Mouse (Mus musculus) limb, embryonic 13.5 days (tissue): Measurements from ENCODE around the gene Nr4a3. TPM values are rescaled to one million over a fixed set of nuclear protein-coding genes. Genes with fewer than 3 reads are reported as not detected.

Source experiments
- ATAC-seq: fragments of 200-750 bp; cut with Nextera tagmentation; 2 replicates; pipeline ENCODE4 v1.8.0; 2017; ENCODE audit warnings: low read depth, moderate number of reproducible peaks, moderate TSS enrichment; ENCODE audit not compliant: low FRiP score
- H3K27ac ChIP-seq: fragments of 300-500 bp; sonication (generic); 2 replicates; pipeline ENCODE4 v1.5.1; 2015; ENCODE audit warnings: inconsistent platforms, mild to moderate bottlenecking, moderate library complexity
- H3K27me3 ChIP-seq: fragments of 300-500 bp; sonication (generic); 2 replicates; pipeline ENCODE4 v1.6.1; 2015; ENCODE audit warnings: mild to moderate bottlenecking, inconsistent platforms
- H3K36me3 ChIP-seq: fragments of 300-500 bp; sonication (generic); 2 replicates; pipeline ENCODE4 v1.6.1; 2015; ENCODE audit warnings: inconsistent platforms, mild to moderate bottlenecking, moderate library complexity
- H3K4me1 ChIP-seq: fragments of 300-500 bp; sonication (generic); 2 replicates; pipeline ENCODE4 v1.6.1; 2015; ENCODE audit warnings: inconsistent platforms
- H3K4me2 ChIP-seq: fragments of 300-500 bp; sonication (generic); replicated peaks from 2 replicates; pipeline ENCODE4 v1.6.1; 2015; ENCODE audit warnings: inconsistent platforms, mild to moderate bottlenecking, moderate library complexity
- H3K4me3 ChIP-seq: fragments of 300-500 bp; sonication (generic); 2 replicates; pipeline ENCODE4 v1.5.1; 2015; ENCODE audit warnings: moderate library complexity, mild to moderate bottlenecking, inconsistent platforms
- H3K9ac ChIP-seq: fragments of 300-500 bp; sonication (generic); 2 replicates; pipeline ENCODE4 v1.6.1; 2015; ENCODE audit warnings: mild to moderate bottlenecking, inconsistent platforms
- H3K9me3 ChIP-seq: fragments of 300-500 bp; sonication (generic); 2 replicates; pipeline ENCODE4 v1.6.1; 2016; ENCODE audit warnings: inconsistent platforms
- WGBS: fragments of 180-500 bp; shearing (Covaris S2); methylation state at CpG from one replicate; pipeline ENCODE4 v1.1.7; 2015; 5-methylcytosine and 5-hydroxymethylcytosine counted together
- polyA plus RNA-seq: library from polyadenylated mRNA; unstranded; fragments of >200 nt; fragmentation: Nextera tagmentation; extraction: Ambion mirVana; gene quantifications from 2 replicates; pipeline ENCODE4 v1.2.1, GENCODE M21; 2015

Gene Nr4a3
- polyA plus RNA-seq, 1 experiment from 2014 or later = 0.34 TPM

DNA sequence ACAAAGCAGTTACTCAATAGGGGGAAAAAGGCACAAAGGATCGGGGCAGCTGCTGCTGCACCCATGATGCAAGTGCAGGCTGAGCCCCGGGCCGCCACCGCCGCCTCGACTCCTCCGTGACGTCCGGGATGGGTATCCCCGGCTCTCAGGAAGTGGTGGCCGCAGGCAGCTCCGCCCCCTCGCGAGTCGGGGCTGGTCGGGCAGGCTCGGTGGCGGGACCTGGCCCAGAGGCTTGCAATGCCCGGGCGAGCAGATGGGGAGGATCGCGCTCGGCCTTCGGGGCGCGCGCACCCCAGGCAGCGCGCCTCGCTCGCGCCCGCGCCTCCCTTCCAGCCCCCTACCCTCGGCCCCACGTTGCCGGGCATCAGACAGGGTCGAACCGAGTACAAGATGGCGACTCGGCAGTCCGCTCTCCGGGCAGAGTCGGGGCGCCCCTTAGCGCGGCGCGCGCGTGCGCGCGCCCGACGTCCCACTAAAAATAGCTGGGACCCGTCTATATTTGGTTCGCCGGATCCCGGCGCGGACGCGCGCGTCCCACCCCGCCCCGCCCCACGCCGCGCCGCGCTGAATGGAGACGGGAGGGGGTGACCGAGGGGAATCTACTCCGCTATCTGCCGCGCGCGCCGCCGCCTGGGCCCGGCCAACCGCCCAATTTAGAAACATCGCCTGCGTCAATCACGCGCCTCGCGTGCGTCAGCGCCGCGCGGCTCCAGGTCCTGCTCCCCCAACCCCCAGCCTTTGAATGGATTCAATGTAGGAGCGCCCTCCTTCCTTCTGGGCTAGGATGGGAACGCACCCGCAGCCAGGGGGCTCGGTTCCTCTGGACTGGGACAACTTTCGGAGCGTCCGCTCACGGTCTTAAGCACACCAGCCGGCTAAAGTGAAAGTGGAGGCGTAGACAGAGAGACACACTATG lies 1.9 kb upstream of the Nr4a3 start:
- Histone ChIP-seq H3K27ac (peak overlapping the region; percentile 95), H3K36me3 (no peaks in the 10 kb centered on the region), H3K4me2 (peak overlapping the region; percentile 99), H3K9me3 (no peaks in the 10 kb centered on the region), H3K9ac (peak overlapping the region; percentile 80), H3K27me3 (peaks cover 27% of the 10 kb centered on the region), H3K4me1 (peaks cover 51% of the 10 kb centered on the region), H3K4me3 (peak overlapping the region; percentile 66)
- WGBS = under 1% methylated on average over 101 of the region's 105 CpGs
- peak; percentile 91 for ATAC-seq

DNA sequence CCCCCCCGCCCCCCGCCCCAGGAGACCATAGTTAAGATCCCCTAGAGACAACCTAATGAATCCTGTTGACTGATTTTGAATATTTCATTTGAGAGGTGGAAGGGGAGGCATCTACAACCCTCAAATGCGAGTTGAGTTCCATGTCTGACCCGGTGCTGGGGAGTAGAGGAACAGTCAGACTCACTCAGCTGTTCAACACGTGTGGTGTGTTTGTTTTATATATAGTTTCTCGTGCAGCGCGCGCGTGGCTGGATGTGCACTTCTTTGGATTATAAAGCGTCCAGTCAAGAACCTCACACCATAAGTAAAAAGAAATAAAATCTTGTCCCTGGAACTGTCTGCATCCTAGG lies 837 bp upstream of the Nr4a3 start:
- H3K27me3 ChIP-seq = peaks cover 37% of the 10 kb centered on the region
- 0% methylated on average over 11 of the region's 11 CpGs for WGBS
- peaks cover 46% of the 10 kb centered on the region for H3K4me1 ChIP-seq
- H3K9me3 ChIP-seq = no peaks in the 10 kb centered on the region
- H3K9ac ChIP-seq = peak overlapping the region; percentile 71
- H3K4me2 ChIP-seq = peak overlapping the region; percentile 99
- no peaks in the 10 kb centered on the region for H3K36me3 ChIP-seq
- no peak for ATAC-seq
- H3K27ac ChIP-seq = peak overlapping the region; percentile 67; the same call in 1 of the 2 replicates
- peak overlapping the region; percentile 66 for H3K4me3 ChIP-seq

DNA sequence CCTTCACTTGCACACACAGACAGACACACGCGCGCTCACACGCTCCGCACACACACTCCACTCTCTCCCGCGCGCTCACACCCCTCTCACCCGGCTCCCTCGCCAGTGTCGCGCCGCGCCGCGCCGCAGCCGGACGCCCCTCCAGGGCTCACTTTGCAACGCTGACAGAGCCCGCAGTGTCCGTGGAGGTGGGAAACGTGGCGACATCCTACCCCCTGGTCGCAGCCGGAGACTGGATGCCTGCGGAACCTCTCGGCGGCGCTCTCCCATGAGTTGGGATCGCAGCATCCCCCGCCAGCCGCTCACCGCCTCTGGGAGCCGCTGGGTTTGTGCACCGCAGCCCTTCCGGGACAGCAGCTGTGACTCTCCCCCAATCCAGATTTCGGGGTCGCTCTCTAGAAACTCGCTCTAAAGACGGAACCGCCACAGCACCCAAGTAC lies 348 bp downstream of the Nr4a3 start:
- Histone ChIP-seq H3K4me2 (peak overlapping the region; percentile 99), H3K27me3 (peaks cover 49% of the 10 kb centered on the region), H3K4me3 (peak overlapping the region; percentile 66), H3K36me3 (no peaks in the 10 kb centered on the region), H3K4me1 (peaks cover 46% of the 10 kb centered on the region), H3K9me3 (no peaks in the 10 kb centered on the region), H3K27ac (no peak overlapping the region), H3K9ac (peak overlapping the region; percentile 71)
- no peak; the same call in 1 of the 2 replicates for ATAC-seq
- WGBS = under 1% methylated on average over 42 of the region's 42 CpGs

DNA sequence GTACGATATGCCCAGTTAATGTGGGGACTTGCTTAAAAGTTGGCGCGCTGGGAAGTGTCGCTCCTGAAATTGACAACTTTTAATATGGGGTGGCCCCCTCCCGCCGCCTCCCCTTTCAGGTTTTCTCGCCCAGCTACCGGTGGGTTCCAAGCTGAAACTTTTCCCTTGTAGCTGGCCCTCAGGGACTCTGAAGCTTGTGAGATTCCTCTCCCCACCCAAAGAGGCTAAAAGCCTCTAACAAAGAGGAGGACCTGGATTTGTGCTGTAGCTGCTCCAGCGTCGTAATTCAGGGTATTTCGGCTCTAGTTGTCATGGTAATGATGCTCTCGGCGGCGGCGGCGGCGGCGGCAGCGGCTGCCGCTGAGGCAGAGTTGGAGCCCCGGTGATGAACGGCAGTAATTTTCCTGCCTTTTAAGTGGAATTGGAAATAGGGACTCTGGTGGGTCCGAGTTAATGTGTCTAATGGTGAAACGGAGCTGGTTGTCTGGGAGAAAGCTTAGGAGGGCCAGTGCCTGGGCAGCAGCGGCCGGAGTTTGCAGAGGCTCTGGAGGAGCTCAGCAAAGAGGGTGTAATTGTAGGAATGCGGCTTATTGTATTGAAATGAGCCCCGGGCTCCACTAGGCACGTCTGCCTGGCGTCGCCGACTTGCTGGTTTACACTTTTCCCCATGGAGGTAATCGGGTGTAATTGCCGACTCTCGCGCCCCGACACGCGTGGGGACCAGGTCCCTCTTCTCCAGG lies 938 bp downstream of the Nr4a3 start:
- WGBS = 0% methylated on average over 39 of the region's 39 CpGs

DNA sequence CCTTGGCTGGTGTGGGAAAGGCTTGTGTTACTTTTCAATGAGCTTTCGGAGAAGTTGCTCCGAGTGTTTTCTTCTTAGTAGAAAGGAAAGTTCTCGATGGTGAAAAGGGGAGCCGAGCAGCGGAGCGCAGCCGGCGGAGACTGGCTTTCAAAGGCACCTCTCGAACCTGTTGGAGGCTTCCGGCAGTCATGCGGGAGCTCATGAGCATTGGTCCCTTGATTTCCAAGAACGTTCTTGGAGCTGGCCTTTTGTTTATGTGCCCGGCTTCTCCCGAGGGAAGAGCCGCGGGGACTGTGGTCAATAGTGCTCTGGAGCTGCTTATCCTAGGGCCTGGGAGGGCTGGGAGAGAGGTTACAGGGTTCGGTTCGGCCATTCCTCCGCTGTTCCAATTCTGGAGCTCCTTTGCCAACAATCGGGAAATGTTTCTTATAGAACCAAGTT lies 1.5 kb downstream of the Nr4a3 start:
- H3K4me3 ChIP-seq = peak overlapping the region; percentile 66
- no peak overlapping the region for H3K27ac ChIP-seq
- no peaks in the 10 kb centered on the region for H3K9me3 ChIP-seq
- peak overlapping the region; percentile 99 for H3K4me2 ChIP-seq
- no peaks in the 10 kb centered on the region for H3K36me3 ChIP-seq
- H3K4me1 ChIP-seq = peaks cover 51% of the 10 kb centered on the region
- H3K9ac ChIP-seq = peak overlapping the region; percentile 71
- H3K27me3 ChIP-seq = peaks cover 61% of the 10 kb centered on the region
- no peak for ATAC-seq
- WGBS = 1% methylated on average over 20 of the region's 20 CpGs

More for the DNA sequence above, 938 bp downstream of the Nr4a3 start:
- H3K4me3 ChIP-seq = peak overlapping the region; percentile 66
- H3K9me3 ChIP-seq = no peaks in the 10 kb centered on the region
- peaks cover 55% of the 10 kb centered on the region for H3K27me3 ChIP-seq
- no peak for ATAC-seq
- peak overlapping the region; percentile 99 for H3K4me2 ChIP-seq
- no peak overlapping the region for H3K27ac ChIP-seq
- H3K4me1 ChIP-seq = peaks cover 46% of the 10 kb centered on the region
- no peaks in the 10 kb centered on the region for H3K36me3 ChIP-seq
- H3K9ac ChIP-seq = peak overlapping the region; percentile 71

DNA sequence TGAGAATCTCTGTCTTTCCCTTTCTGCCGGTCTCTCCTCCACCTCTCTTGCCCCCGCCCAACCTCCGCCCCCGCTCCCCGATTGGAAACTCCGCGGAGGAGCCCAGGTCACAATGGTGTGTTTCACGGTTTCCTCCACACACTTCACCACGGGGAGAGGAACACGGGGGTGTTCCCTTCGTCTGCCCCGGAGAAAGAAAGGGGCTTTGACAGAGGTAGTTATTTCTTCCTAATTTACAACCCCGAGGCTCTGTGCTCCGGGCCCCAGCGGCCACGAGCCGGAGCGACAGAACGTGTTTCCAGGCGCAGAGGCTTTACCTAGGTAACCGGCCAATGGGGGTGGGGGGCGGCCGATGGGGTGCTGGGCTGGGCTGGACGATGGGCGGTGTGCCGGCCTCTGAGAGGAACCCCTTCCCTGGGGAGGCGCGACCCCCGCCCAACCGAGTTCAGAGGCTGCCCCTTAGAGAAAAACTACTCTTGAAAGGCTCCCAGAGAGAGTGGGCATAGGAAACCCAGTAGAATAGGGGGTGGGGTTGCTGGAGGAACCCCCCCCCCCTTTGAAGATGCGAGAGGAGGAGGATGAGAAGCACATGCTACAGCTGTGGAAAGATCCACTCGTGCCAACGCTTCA lies 2.3 kb downstream of the Nr4a3 start:
- peak overlapping the region; percentile 71 for H3K9ac ChIP-seq
- peaks cover 50% of the 10 kb centered on the region for H3K4me1 ChIP-seq
- no peak overlapping the region for H3K27ac ChIP-seq
- ATAC-seq = no peak
- peak overlapping the region; percentile 99 for H3K4me2 ChIP-seq
- peaks cover 69% of the 10 kb centered on the region for H3K27me3 ChIP-seq
- WGBS = under 1% methylated on average over 33 of the region's 33 CpGs
- peak overlapping the region; percentile 66 for H3K4me3 ChIP-seq
- no peaks in the 10 kb centered on the region for H3K36me3 ChIP-seq
- no peaks in the 10 kb centered on the region for H3K9me3 ChIP-seq

DNA sequence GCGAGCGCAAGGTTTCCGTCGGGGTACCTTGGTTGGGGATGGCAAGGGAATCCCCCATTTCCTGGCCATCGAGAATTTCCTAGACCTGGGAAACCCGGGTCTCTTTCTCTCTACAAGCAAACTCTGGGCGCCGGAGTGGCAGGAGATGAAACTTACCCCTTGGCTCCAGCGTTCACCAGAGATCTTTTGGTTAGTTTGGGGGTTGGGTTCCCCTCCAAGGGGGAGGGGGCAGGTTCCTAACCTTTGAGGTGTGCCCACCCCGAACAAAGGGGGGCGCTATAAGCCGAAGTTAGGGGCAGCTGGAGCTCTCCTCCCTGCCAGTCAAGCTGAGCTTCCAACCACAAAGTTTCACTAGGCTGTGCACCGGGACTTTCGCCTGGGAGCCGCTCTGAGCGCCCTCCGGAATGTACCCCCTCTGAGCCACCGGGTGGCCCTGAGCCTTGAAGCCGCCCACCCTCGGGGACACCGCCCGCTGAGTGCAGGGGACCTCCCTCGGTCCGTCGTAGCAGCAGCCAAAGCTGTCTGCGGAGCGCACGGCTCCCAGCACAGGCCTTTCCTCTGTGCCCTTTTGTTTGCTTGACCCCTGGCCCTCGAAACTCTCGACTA lies 2.9 kb downstream of the Nr4a3 start:
- peak overlapping the region; percentile 71; the same call in 1 of the 2 replicates for H3K9ac ChIP-seq
- H3K4me1 ChIP-seq = peaks cover 50% of the 10 kb centered on the region
- 1% methylated on average over 30 of the region's 30 CpGs for WGBS

DNA sequence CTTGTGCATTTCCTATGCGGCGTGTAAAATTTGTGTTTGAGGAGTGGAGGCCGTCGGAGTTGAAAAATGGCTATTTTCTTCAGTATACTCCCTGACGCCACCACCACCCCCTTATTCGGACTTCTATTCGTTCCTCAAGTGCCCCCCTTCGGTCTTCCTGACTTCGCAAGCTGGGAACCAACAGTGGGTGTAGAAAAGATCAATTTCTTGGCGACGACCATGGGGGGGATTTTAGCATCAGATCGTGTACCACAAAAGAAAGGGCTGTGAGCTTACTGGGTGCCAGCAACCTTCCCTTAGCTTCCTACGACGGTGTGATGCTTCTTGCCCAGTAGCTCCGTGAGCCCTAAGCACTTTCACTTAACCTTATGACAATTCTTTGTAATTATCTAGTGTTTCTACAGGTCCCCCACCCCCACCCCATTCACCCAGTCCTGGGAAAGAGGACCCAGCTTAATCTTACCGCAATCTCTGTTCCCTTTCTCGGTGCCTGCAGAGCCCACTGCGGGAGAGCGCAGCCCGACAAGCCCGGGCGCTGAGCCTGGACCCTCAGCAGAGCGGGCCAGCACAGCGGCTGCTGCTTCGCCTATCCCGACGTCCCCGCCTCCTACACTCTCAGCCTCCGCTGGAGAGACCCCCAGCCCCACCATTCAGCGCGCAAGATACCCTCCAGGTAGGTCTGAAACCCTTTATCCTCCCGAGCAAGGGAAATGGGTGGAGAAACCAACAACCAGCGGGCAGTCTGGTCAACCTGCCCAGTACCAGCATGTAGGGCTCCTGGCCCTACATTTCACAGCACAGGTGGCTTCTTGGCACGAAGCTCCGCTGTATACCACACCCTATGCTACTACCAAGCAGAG lies 3.7 kb downstream of the Nr4a3 start:
- no peak for ATAC-seq
- Histone ChIP-seq H3K9me3 (no peaks in the 10 kb centered on the region), H3K27me3 (peaks cover 83% of the 10 kb centered on the region), H3K27ac (no peak overlapping the region), H3K4me1 (peaks cover 50% of the 10 kb centered on the region), H3K4me3 (peak overlapping the region; percentile 66), H3K9ac (no peak overlapping the region), H3K4me2 (peak overlapping the region; percentile 99), H3K36me3 (no peaks in the 10 kb centered on the region)
- whole genome bisulfite sequencing = 3% methylated on average over 35 of the region's 35 CpGs

More for the DNA sequence above, 2.9 kb downstream of the Nr4a3 start:
- Histone ChIP-seq H3K27ac (no peak overlapping the region), H3K27me3 (peaks cover 75% of the 10 kb centered on the region), H3K4me3 (peak overlapping the region; percentile 66), H3K4me2 (peak overlapping the region; percentile 99), H3K36me3 (no peaks in the 10 kb centered on the region), H3K9me3 (no peaks in the 10 kb centered on the region)
- no peak for ATAC-seq

DNA sequence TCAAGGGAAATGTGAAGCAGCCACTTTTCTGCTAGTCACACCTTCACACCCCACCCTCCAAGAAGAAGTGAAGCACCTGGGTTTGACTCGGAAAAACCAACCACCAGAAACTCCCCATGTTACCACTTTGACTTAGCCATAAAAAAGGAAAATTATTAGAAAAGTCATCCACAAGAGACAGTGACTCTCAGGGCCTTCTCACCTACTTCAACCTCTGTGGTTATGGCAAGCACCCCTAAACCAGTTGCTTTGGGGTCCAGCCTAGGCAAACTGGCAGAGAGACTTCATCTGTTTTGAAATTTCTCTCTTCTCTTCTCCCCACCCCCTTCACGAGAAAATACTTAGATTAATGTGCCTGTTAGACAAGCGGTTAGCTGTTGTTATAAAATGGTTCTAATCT lies 5.1 kb downstream of the Nr4a3 start:
- Histone ChIP-seq H3K36me3 (no peaks in the 10 kb centered on the region), H3K9ac (no peak overlapping the region), H3K27me3 (peaks cover 94% of the 10 kb centered on the region), H3K4me2 (no peak overlapping the region), H3K4me1 (peaks cover 44% of the 10 kb centered on the region), H3K4me3 (no peak overlapping the region), H3K27ac (no peak overlapping the region), H3K9me3 (no peaks in the 10 kb centered on the region)
- no peak for ATAC-seq
- WGBS = 34% methylated on average over 3 of the region's 3 CpGs

DNA sequence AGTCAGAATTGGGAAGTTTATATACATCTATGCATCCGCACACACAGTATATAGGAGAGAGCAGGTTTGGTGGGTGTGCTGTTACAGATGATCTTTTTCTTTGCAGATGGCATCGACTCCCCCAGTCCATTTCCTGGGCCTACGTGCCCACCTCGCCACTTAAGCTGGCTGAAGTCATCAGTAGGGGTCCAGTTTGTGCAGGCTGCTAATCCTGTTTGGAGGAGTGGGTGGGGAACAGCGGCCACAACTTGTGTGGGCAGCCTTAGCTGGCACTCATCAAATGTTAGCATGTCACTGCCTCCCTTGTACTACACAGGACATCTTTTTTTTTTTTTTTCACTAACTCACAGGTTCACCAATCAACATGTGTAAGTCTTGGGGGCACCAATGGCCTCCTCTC lies 5.5 kb downstream of the Nr4a3 start:
- Histone ChIP-seq H3K4me2 (no peak overlapping the region), H3K4me1 (peaks cover 43% of the 10 kb centered on the region), H3K9me3 (no peaks in the 10 kb centered on the region), H3K27me3 (peaks cover 94% of the 10 kb centered on the region), H3K9ac (no peak overlapping the region), H3K36me3 (no peaks in the 10 kb centered on the region), H3K4me3 (no peak overlapping the region), H3K27ac (no peak overlapping the region)
- 37% methylated on average over 5 of the region's 5 CpGs for WGBS
- ATAC-seq = no peak
